Mouse (Mus musculus) testis, postnatal 14 days (tissue): ENCODE measurements around the gene Proz.
A peak's percentile ranks its signal among the peaks of the same experiment; 100 is the strongest.
"Not testable (repeated sequence)": the region's sequence is repeated elsewhere in the genome, so short reads cannot be mapped to it uniquely, and the experiment has no call there.

Experiments used
- DNase-seq: peaks from one replicate; pipeline ENCODE4 v3.0.0; 2021; ENCODE audit warnings: low spot score

The Proz gene

DNA sequence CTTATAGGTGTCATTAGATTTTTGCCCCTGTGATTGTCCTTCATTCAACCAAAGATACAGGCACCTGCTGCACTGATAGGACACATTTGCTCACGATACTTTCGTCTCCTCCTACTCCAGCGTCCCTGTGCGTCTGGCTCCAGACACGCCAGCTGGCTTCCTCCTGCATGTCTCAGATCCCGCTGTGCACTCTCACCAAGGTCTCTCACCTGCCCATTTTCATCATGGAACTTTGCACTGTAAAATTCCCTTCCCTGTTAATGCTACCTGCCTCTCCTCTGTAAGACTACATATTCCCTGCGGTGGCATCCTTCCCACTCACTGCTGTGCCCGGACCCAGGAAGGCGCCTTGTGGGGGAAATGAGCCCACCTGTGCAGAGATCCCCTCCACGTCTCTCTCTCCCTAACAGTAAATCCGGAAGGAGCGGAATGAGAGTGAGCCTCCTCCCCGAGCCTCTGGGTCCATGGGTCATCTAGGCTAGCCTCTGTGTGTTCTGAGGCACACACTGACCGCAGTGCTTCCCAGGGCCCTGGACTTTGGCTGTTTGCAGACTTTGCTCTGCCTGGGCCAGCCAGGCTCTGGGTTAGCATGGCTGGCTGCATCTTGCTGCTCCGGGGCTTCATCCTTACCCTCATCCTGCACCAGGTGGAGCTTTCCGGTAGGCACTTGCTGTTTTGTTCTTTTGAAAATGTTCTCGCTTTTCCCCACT, at the start of gene Proz:
TSS of gene Proz (plus strand) at position 474 of the 710 bp plus-strand sequence.
- no peak for DNase-seq

DNA sequence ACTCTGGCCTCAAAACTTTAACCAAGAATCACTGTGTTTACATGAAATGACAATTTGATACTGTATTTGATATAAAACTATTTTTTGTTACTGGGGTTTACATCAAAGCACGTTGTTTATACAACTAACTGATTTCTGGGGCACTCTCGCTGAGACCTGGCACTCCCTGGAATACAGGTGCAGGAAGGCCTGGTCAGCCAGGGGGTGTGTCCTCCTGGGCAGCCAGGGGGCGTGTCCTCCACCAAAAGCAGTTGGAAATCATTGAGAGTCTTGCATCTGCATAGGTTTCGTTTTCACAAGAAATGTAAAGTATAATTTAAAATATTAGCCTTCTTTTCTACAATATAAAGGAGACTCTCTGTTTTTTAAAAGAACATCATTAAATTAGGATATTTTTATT, 41.2 kb upstream of the Proz start:
- DNase-seq: no peak

DNA sequence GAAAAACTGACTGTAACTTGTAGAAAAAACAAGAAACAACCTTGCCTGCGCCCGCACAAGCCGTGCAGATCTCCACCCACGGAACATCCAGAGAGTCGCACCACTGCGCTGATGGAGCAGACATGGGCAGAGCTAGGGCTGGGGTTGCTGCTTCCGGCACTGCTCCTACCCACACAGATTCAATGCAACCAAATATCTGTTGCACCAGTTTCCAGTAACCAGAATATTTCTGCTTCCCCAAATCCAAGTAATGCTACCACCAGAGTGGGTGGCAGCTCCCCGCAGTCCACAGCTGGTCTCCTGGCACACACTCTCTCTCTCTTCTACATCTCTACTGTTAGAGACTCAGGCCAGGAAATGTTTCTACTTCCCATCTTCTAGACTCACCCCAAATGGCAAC, 38.9 kb upstream of the Proz start:
- DNase-seq: no peak

DNA sequence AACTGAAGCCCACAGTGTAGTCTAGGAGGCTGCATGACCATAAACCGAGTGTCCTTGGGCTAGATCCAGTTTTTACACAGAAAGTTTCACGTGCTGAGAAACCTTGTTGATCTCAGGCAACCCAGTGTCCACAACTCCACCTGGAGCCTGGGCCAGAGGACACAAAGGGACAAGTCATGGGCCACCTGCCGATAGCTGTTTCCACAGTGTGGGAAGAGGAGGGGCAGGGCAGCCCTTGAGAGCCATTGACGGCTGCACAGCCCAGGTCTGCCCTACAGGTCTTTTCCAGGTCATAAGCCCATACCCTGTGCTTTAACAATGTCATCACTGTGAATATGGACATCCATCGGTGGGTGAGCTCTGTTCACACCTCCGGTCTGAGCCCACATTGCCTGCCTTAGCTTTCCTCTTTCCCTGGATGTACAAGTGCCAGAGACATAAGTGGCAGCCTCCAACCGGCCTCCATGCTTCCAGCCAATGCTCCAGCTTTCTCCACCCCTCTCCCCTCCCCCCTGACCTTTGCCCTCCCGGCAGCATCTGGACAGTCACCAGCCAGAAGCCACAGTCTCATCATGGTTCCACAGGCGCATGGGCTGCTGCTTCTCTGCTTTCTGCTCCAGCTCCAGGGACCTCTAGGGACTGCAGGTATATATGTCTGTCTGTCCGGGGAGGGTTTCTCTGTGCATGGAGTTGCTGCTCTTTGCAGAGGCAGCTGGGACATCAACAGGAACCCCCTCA, 35.1 kb upstream of the Proz start, which contains the start of gene F7:
TSS of gene F7 (plus strand) at position 548 of the 738 bp plus-strand sequence.
- DNase-seq: no peak

DNA sequence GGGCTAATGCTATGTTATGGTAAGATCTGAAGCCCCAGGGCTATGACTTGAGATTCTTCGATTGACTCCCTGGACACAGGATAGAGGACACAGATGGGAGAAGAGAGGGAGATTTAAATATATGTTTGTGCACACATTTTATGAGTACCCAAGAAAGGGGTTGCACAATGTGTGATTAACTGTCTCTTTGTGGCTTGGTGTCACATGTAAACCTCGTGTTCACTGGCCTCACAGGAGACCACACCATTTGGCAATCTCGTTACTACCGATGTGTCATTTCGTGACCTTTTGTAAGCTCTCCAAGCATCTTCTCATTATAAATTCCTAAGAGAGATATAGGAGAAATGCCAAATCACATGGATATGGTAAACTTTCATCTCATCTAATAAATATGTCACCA, 33.1 kb upstream of the Proz start:
- no peak for DNase-seq

DNA sequence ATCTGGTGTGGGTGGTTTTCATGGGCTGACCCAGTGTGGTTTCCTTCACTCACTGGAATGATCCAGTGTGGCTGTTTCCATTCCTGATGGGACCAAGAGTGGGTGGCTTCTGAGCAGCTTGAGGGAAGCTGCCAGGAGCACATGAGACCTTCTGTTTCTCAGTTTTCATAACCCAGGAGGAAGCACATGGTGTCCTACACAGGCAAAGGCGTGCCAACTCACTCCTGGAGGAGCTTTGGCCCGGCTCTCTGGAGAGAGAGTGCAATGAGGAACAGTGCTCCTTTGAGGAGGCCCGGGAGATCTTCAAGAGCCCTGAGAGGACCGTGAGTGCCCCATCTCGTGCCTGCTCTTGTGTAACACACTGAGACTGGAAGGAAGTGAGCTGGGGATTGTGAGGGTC, 32.2 kb upstream of the Proz start:
- peak; percentile 42 for DNase-seq

DNA sequence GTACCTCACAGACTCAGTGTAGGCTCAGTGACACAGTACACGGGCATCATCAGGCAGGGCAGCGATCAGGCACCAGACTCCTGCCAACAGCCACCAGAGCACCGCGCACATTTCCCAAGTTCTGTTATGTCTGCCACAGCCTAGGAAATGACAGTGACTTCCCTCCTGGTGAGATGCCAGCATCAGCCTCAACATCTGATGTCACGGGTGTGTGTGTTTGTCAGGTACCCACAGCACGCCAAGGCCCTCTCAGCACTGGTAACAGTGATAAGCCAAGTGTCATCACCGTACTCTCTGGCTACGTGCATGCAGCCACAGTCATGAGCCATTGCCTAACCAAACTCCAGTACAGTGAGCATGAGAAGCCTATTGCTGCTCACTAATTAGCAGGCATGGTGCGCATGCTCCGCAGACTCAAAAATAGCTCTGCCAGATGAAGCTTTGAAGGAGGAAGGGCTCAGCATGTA, 24.3 kb upstream of the Proz start:
- DNase-seq: no peak

DNA sequence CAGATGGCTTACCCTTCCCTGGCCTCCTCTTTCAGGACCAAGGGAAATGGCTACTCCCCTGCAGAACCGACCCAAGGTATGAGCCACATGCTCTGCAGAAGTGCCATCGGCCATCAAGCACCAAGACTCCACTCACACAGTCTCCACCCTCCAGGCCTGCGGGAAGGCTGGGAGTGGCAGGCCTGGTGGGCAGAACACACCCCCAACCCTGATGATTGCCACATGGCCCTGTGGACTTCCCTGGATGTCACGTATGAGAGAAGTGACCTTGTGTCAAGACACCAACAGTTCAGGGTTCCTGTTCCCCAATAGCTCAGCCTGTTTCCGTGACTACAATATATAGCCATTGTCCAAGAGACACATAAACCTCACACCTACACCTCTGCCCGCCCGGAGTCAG, 23.7 kb upstream of the Proz start, which contains the start of gene F10:
TSS of gene F10 (plus strand) at position 294 of the 400 bp plus-strand sequence.
- no peak for DNase-seq

DNA sequence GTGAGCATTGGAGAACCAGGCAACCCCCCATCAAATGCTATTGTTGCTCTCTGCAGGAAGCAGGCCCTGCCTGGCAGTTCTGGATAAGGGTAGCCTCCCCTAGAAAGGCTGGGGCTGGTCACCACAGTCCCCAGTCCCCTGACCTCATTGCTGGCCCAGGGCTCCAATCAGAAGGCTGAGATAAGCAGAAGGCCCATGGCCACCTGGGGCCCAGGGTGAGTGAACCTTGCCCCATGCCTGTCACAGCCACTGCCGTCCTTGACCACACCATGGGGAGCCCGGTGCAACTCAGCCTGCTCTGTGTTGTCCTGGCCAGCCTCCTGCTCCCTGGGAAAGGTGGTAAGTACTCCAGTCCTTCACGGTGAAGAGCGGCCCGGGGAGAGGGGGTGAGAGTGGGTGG, 23.1 kb upstream of the Proz start:
- DNase-seq: no peak

DNA sequence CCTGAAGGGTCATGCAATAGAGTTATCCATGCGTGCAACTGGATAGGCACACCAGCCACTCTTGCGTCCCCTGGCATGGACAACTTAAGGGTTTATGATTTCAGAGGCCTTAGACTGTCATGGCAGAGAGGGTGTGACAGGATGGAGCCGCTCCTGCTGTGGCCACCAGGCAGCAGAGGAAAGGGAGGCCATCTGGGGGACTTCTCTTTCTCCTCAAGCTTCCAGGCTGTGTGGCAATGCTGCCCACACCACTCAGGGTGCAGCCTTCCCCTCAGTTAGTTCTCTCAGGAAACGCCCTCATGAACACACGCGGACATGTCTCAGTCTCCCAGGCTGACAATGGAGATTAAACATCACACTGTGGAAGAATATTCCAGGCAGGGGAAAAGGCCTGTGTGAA, 21.7 kb upstream of the Proz start:
- DNase-seq: no peak

DNA sequence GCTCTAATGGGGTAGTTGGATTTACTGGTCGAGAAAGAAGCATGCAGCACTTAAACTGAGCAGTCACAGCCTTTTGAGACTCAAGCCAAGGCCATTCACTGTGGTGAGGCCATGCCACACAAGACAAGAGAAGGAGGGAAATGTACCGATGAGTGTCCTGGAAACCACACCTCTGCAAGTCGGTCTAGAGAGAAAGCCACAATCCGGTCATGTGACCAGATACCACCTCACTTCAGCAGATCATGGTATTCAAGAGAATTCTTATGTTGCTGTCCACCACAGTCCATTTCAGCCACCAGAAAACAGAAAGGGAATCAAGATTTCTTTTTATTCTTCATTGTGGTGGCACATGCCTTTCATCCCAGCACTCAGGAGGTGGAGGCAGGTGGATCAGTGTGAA, 19.3 kb upstream of the Proz start:
- DNase-seq: no peak

DNA sequence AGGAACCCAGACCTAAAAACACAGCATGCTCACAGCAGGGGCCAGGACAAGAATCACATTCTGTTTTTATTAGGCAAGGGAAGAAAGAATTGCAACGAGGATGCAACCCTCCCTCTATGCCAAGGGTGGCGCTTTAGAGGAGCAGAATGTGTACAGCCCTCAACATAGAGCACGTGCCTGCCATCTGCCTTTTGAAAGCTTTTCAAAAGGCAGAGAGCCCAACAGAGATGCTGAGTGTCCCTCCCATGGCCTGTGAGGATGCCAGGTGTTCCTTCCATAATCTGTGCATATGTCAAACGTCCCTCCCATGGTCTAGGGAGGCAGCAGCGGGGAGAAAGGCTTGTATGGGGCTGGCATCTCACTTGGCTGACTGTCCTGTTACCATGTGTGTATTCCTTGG, 13.1 kb upstream of the Proz start:
- no peak for DNase-seq

DNA sequence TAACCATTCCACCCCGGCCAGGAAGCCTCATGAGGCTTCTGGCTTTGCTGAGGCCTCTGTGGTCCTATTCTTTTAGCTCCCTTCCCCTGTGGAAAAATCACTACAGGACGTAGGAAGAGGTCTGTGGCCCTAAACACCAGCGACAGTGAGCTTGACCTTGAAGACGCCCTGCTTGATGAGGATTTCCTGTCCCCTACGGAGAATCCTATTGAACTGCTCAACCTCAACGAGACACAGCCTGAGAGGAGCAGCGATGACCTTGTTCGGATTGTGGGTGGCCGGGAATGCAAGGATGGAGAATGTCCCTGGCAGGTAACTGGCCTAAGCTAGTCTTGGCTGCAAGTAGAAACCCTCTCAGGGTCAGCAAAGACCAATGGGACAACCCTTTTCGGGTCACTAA, 10.2 kb upstream of the Proz start:
- no peak for DNase-seq

DNA sequence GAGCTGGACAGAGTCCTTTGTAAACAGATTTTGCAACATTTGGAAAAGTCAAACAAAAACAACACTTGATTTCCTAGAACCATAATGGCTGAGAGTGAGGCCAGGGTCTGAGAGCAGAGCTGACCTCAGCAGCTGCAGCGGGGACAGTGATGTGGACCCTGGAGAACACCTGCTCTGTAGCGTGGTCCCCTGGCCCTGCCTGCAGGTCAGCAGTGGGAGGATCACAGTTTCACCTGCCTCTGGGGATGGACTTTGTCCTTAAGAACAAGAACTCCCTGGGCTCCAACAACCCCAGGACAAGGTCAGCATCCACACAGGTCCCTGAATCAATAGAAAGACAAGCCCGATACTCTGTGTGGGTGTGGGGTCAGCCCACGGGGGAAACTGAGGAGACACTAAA, 3.4 kb upstream of the Proz start:
- no peak for DNase-seq

DNA sequence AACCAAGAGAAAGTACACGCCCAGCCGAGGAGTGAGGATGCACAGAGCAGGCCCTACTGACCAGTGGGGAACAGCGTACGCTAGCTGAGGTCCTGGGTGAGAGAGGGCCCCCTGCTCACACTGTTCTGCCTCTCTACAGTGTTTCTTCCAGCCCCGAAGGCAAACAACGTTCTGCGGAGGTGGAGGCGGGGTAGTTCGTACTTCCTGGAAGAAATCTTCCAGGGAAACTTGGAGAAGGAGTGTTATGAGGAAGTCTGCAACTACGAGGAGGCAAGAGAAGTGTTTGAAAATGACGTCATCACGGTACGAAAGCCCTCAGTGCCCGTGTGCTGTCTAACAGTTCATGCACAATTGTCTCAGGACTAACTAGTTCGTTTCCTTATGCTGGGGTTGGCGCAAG, 2.4 kb downstream of the Proz start:
- DNase-seq: no peak

DNA sequence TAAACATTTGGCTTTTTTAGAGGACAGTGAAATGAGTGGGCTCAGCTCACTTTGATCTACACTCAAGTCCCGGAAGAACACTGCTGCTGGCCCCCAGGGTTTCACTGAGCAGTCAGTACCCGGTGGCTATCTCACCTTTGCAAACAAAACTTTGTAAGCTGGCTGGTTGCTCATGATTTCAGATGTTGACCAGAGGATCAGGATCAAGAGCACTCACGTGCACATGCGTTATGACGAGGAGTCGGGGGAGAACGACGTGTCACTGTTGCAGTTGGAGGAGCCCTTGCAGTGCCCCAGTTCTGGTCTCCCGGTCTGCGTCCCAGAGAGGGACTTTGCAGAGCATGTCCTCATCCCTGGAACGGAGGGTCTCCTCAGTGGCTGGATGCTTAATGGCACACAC, 12.5 kb downstream of the Proz start:
- no peak for DNase-seq

DNA sequence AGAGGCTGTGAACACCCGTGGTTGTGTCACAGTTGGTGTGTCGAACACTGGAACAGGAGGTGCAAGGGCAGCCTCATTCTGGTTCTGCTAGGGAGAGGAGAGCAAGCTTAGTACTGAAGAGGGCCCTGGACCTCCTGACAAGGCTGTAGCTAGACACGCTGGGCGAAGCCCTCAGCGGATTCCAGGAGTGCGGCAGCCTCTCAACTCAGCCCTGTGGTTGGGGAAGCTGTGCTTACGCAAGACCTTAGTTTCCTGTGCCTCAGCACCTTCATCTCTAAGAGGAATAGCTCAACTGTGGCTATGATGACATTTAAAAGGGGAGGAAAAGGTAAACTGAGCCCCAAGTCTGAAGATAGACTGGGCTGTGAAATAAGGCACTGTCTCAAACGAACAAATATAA, 14.3 kb downstream of the Proz start:
- no peak for DNase-seq

DNA sequence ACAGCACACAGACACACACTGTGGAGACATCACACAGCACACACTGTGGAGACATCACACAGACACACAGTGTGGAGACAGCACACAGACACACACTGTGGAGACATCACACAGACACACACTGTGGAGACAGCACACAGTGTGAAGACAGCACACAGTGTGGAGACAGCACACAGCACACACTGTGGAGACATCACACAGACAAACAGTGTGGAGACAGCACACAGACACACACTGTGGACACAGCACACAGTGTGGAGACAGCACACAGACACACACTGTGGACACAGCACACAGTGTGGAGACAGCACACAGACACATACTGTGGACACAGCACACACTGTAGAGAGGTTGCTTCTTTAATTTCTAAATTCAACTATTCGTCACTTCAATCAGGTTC, 14.9 kb downstream of the Proz start:
- DNase-seq: not testable (repeated sequence)

DNA sequence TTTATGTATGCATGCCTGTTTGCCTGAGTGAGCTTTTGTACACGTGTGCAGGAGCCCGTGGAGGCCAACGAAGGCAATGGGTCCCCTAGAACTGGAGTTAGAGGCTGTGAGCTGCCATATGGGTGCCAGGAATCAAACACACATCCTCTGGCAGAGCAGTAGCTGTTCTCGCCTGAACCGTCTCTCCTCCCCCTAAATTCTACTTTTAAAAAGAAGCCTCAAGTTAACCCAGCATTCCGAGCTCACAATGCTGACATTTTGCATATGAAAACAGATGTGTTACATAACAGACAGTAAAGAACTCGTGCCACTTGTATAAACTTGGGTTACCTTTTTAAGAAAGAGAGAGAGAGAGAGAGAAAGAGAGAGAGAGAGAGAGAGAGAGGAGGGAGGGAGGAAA, 16.8 kb downstream of the Proz start:
- DNase-seq: no peak

DNA sequence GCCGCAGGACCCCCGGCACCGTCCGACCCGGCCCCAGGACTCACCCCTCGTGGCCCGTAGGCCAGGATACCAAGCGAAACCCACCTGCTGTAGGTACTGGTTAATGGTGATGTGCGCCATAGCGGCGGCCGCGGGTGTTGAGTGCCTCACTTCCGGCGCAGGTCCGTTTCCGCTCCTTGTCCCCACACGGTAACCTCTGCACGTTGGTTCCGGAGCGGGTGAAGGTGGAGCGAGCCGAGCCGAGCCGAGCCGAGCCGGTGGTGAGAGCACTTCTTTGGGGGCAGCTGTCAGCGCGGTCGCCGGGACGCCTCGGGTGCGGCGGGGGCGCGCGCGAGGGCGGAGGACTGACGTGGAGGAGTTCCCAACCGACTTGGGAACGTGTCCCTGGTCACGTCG, 44.0 kb downstream of the Proz start:
- DNase-seq: peak; percentile 93

DNA sequence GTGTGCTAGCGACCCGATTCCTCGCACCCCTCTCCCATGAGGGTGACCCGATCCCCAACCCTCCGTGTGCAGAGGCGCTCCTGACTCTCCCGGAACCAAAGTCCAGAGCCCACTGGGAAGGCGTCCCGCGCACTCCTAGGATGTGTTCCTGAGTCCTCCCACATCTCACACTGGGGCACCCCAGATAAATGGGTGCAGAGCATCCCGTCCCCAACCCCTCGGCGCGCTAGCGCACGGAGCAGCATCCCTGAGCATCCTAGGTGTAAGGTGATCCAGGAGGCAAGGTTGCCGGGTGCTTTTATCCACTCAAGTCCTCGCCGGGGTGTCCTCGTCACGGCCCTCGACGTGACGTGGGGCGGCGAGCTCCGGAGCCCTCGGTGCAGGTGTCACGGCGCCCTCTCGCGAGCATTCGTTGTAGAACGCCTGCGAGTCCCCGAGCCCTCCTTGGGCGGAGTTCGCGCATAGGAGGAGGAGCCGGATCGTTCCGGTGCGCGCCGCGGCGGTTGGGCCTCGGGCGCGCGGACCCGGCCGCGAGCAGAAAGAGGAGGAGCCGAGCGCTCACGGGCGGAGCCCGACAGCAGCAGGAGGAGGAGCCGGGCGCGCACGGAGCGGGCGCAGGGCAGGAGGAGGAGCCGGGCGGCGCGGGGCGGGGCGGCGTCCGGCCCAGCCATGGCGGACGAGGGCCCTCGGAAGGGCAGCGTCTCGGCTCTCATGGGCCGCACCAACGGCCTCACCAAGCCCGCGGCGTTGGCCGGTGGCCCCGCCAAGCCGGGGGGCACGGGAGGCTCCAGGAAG, 44.6 kb downstream of the Proz start, which contains the start of the genes Pcid2 and Cul4a:
TSS of gene Pcid2 (minus strand) at position 373 of the 795 bp plus-strand sequence.
TSS of gene Cul4a (plus strand) at position 535 of the 795 bp plus-strand sequence.
- peak; percentile 94 for DNase-seq

DNA sequence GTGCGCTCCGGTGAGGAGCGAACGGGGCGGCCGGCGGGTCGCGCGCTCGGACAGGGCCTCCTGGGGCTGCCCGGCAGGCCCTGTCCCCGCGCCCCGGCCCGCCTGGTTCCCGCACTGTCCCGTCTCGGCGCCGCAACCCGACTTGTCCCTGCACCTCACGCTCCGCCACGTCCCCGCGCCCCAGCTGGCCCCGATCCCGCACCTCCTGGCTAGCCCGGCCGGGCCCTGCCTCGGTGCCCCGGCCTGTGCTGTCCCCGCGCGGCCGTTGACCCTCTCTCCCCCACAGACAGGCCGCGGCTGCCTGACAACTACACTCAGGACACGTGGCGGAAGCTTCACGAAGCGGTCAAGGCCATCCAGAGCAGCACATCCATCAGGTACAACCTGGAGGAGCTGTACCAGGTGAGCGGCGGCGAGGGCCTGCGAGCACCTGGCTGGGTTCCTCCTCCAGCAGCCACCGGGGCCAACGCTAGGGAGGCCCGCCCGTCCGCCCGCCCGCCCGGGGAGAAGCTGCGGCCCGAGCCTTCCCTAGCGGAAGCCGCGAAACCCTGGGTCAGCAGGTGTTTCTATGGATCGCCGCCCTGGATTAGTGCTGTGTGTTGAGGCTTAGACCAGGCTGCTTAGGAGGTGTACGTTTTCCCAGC, 45.3 kb downstream of the Proz start:
- no peak for DNase-seq
